Mouse (Mus musculus) hindbrain, embryonic 11.5 days (tissue): ENCODE results near the gene Tmem270. TPM values are rescaled to one million over a fixed set of nuclear protein-coding genes. Genes with fewer than 3 reads are reported as not detected.

Source experiments
- ATAC-seq: fragments of 200-750 bp; cut with Nextera tagmentation; 2 replicates; pipeline ENCODE4 v1.8.0; 2017; ENCODE audit warnings: mild to moderate bottlenecking, moderate TSS enrichment, moderate library complexity; ENCODE audit not compliant: low FRiP score
- DNase-seq: peaks from one replicate; pipeline ENCODE4 v3.0.0-alpha.2; 2015; ENCODE audit warnings: low spot score
- H3K27ac ChIP-seq: fragments of 300-500 bp; sonication (generic); 2 replicates; pipeline ENCODE4 v1.5.1; 2014; ENCODE audit warnings: mild to moderate bottlenecking, low read depth, low read length
- H3K27me3 ChIP-seq: fragments of 300-500 bp; sonication (generic); 2 replicates; pipeline ENCODE4 v1.6.1; 2014; ENCODE audit warnings: mild to moderate bottlenecking, low read length, moderate library complexity, mixed read lengths; ENCODE audit not compliant: control insufficient read depth, insufficient read depth
- H3K36me3 ChIP-seq: fragments of 300-500 bp; sonication (generic); 2 replicates; pipeline ENCODE4 v1.6.1; 2014; ENCODE audit warnings: mild to moderate bottlenecking, low read length, moderate library complexity, mixed read lengths; ENCODE audit not compliant: control insufficient read depth, insufficient read depth
- H3K4me1 ChIP-seq: fragments of 300-500 bp; sonication (generic); replicated peaks from 2 replicates; pipeline ENCODE4 v1.6.1; 2014; ENCODE audit warnings: low read length, mixed read lengths; ENCODE audit not compliant: control insufficient read depth, insufficient read depth
- H3K4me2 ChIP-seq: fragments of 300-500 bp; sonication (generic); replicated peaks from 2 replicates; pipeline ENCODE4 v1.6.1; 2014; ENCODE audit warnings: mild to moderate bottlenecking, low read depth, low read length
- H3K4me3 ChIP-seq: fragments of 300-500 bp; sonication (generic); 2 replicates; pipeline ENCODE4 v1.5.1; 2014; ENCODE audit warnings: low read depth, low read length
- H3K9ac ChIP-seq: fragments of 300-500 bp; sonication (generic); 2 replicates; pipeline ENCODE4 v1.6.1; 2014; ENCODE audit warnings: low read depth, low read length
- H3K9me3 ChIP-seq: fragments of 300-500 bp; sonication (generic); 2 replicates; pipeline ENCODE4 v1.6.1; 2016; ENCODE audit warnings: low read length; ENCODE audit not compliant: control insufficient read depth
- WGBS: fragments of 180-500 bp; shearing (Covaris S2); extraction: QIAGEN DNeasy Blood & Tissue Kit; methylation state at CpG from one replicate; pipeline ENCODE4 v1.1.7; 2014; 5-methylcytosine and 5-hydroxymethylcytosine counted together
- polyA plus RNA-seq: library from polyadenylated mRNA; unstranded; fragments of >200 nt; fragmentation: Nextera tagmentation; extraction: Ambion mirVana; gene quantifications from 2 replicates; pipeline ENCODE4 v1.2.1, GENCODE M21; 2014

Tmem270 gene
- polyA plus RNA-seq, 1 experiment from 2014 or later: not detected

- Histone ChIP-seq H3K27ac (no peak overlapping the region), H3K4me1 (no peaks in the 10 kb centered on the region), H3K4me3 (no peak overlapping the region), H3K36me3 (no peaks in the 10 kb centered on the region), H3K27me3 (no peaks in the 10 kb centered on the region), H3K4me2 (no peak overlapping the region), H3K9me3 (no peaks in the 10 kb centered on the region), H3K9ac (no peak overlapping the region)
- no peak for ATAC-seq
- WGBS: 88% methylated on average over 16 of the region's 16 CpGs
- no peak for DNase-seq
Measured at GRCm38 (mm10) chr5:134861902-134862497, 44.5 kb downstream of the Tmem270 start.

- H3K4me3 ChIP-seq: no peak overlapping the region
- no peak overlapping the region for H3K27ac ChIP-seq
- no peaks in the 10 kb centered on the region for H3K27me3 ChIP-seq
- H3K9ac ChIP-seq: no peak overlapping the region
- H3K9me3 ChIP-seq: no peaks in the 10 kb centered on the region
- DNase-seq (no peak), ATAC-seq (no peak)
- H3K36me3 ChIP-seq: no peaks in the 10 kb centered on the region
- H3K4me1 ChIP-seq: no peaks in the 10 kb centered on the region
- WGBS: 82% methylated on average over 5 of the region's 5 CpGs
- H3K4me2 ChIP-seq: no peak overlapping the region
Measured at GRCm38 (mm10) chr5:134859193-134859592, 47.3 kb downstream of the Tmem270 start.

GRCm38 (mm10) chr5:134858378-134858777 is 48.2 kb downstream of the Tmem270 start:
- WGBS: 70% methylated on average over 10 of the region's 10 CpGs
- Histone ChIP-seq H3K27me3 (no peaks in the 10 kb centered on the region), H3K36me3 (no peaks in the 10 kb centered on the region), H3K27ac (no peak overlapping the region), H3K9ac (no peak overlapping the region), H3K4me1 (no peaks in the 10 kb centered on the region), H3K4me3 (no peak overlapping the region), H3K4me2 (no peak overlapping the region), H3K9me3 (no peaks in the 10 kb centered on the region)
- ATAC-seq (no peak), DNase-seq (no peak)

- Histone ChIP-seq H3K36me3 (no peaks in the 10 kb centered on the region), H3K9me3 (no peaks in the 10 kb centered on the region), H3K27me3 (no peaks in the 10 kb centered on the region), H3K4me3 (no peak overlapping the region), H3K9ac (no peak overlapping the region), H3K27ac (no peak overlapping the region), H3K4me2 (no peak overlapping the region), H3K4me1 (no peaks in the 10 kb centered on the region)
- no peak for DNase-seq
- 88% methylated on average over 5 of the region's 5 CpGs for WGBS
- ATAC-seq: no peak
Measured at GRCm38 (mm10) chr5:134852873-134853272, 53.7 kb downstream of the Tmem270 start.

Other genes starting within 250 kb of the Tmem270 start
- 12.4 and 14.7 TPM in 2 replicates for gene Limk1, start 218.1 kb downstream of the Tmem270 start, polyA plus RNA-seq
- gene Eln, start 159.4 kb downstream of the Tmem270 start, polyA plus RNA-seq: 1.7 and 1.8 TPM in 2 replicates
- 3.1 and 4.1 TPM in 2 replicates for gene Cldn13, start 8.8 kb upstream of the Tmem270 start, polyA plus RNA-seq
- 8.3 and 8.6 TPM in 2 replicates for gene Mettl27, start 25.6 kb upstream of the Tmem270 start, polyA plus RNA-seq
- gene Cldn4, start 40.2 kb upstream of the Tmem270 start, polyA plus RNA-seq: 7.8 and 10.2 TPM in 2 replicates
- gene Cldn3, start 79.5 kb upstream of the Tmem270 start, polyA plus RNA-seq: 3.5 and 5.3 TPM in 2 replicates
- 45.1 and 48.3 TPM in 2 replicates for gene Abhd11, start 102.4 kb upstream of the Tmem270 start, polyA plus RNA-seq
- gene Stx1a, start 116.7 kb upstream of the Tmem270 start, polyA plus RNA-seq: 21.8 and 24.0 TPM in 2 replicates
- 26.2 and 29.2 TPM in 2 replicates for gene Dnajc30, start 157.5 kb upstream of the Tmem270 start, polyA plus RNA-seq
- gene Bud23, start 158.2 kb upstream of the Tmem270 start, polyA plus RNA-seq: 113 and 118 TPM in 2 replicates
- 10.4 and 12.0 TPM in 2 replicates for gene Vps37d, start 171.5 kb upstream of the Tmem270 start, polyA plus RNA-seq
- 1.2 and 1.6 TPM in 2 replicates for gene Mlxipl, start 183.2 kb upstream of the Tmem270 start, polyA plus RNA-seq
- gene Tbl2, start 242.9 kb upstream of the Tmem270 start, polyA plus RNA-seq: 21.4 and 21.9 TPM in 2 replicates